Mouse (Mus musculus) heart, adult 9 months (tissue): Measurements from ENCODE around the gene Cep170b.

Experiments
- DNase-seq, 2 experiments: peaks; one replicate each; pipeline ENCODE4 v3.0.0; 2022; ENCODE audit warnings: low spot score in 2 of 2

Gene Cep170b

GRCm38 (mm10) chr12:112737081-112737480, 16.8 kb downstream of the Cep170b start:
- no peak for DNase-seq

- DNase-seq, result no peak
Observed at GRCm38 (mm10) chr12:112737761-112738160, 17.5 kb downstream of the Cep170b start.

- no peak for DNase-seq
Observed at GRCm38 (mm10) chr12:112738281-112739022, 18.2 kb downstream of the Cep170b start.

- no peak for DNase-seq
Observed at GRCm38 (mm10) chr12:112739023-112739568, 18.8 kb downstream of the Cep170b start.

- peak; percentile 65 to 81 for DNase-seq
Observed at GRCm38 (mm10) chr12:112742768-112743167, 22.5 kb downstream of the Cep170b start.

DNA sequence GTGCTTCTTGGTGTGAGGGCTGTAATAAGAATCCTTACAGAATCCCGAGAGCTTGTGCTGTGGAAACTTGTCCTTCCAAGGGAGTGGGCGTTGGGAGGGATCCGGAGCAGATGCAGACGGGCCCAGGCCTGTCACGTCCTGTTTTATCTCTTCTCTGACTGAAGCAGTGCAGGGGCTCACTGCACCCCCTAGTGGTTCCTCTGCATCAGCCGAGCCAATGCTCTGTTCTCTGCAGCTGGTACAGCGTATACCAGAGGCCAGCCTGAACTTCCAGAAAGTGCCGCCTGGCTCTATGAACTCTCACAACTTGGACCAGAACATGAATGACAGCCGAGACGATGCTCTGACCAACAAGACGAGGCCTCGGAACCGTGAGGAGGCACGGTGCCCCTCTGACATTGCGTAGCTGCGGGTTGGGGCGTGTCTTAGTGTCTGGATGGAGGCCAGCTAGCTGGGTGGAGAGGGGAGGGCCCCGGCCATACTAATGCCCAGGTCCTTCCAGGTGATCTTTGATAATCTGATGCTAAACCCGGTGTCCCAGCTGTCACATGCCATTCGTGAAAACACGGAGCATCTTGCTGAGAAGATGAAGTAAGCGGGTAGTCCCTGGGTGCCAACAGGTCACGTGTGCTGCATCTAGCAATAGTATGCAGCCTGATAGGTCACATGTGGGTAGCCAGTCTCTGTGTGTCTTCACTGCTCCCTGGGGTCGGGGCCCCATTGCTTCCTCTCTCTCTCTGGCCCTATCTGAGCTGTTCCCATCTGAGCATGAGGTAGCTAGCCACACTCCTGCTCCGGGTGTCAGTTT, 23.1 kb downstream of the Cep170b start:
- peak; percentile 88 to 90 for DNase-seq

DNA sequence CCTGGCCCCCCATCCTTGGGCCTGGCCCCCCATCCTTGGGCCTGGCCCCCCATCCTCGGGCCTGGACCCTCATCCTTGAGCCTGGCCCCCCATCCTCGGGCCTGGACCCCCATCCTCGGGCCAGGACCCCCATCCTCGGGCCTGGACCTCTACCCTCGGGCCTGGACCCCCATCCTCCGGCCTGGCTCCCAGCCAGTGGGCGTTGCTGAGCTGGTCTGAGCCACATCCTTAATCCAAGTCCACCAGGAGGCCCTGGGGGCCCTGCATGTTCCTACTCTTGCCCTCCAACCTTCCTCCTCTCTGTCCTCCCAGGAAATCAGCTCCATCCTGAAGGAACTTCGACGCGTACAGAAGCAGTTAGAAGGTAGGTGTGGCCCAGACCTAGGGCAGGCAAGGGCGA, 24.0 kb downstream of the Cep170b start:
- no peak for DNase-seq

DNA sequence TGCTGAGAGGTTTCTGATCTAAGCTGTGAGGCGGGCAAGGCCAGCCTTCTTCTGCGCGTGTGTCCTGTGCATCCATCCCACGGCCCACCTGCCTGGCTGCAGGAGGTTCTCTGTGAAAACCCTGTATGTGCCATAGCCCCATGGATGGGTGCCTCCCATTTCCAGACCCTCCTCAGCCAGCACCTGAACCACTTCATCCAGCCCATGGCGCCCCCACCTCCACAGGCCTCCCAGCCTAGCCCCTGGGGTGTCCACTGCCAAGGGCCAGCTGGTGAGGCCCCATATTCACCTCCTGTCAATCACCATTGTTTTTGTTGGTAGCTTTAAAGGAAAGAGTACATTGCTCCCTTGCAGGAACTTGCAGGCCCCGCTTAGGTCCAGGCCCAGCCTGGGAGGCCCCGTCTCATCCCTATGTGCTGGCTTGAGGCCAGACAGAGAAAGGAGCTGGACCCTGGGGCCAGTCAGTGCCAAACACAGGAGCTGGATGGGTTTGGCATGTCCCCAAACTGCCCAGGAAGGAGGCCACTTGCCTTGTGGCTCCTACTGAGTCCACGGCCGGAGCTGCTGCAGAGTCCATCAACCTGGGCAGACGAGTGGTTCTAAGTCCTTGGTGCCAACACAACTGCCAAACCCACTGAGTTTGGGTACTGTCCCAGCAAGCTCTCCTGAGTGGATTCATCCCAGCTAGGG, 24.8 kb downstream of the Cep170b start:
- DNase-seq, result no peak

DNA sequence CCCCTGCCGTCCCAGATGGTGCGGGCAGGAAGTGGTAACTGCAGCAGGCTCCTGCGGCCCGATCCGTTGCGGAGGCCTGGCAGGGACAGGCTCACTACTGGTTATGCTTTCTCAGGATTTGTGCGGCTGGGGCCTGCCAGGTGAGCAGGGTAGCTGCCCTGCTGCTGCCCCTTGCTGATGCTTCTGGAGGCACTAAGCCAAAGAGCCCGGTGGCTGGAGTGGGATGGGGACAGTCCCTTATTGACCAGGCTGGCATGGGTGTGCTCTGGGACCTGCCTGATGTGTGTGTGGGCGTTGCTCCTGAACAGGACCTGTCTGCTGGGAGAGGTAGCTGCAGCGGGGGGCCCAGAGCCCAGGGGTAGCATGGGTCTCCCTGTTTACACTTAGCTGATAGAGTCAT, 25.5 kb downstream of the Cep170b start:
- DNase-seq, result no peak

DNA sequence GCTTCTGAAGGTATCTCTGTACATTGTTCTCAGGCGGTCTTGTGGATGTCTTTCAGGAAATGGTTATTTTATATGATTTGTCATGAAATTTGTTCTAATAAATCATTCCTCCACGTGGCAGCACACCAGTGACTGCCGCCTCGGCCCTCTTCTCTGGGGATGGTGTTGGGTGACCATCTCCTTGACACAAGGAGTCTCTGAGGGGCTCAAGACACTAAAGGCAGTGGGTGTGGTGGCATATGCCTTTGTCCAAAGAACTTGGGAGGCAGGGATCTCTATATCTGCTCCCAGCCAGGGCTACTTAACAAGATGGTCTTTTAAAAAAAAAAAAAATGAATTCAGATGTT, 26.2 kb downstream of the Cep170b start:
- no peak for DNase-seq

GRCm38 (mm10) chr12:112746808-112747605, 26.8 kb downstream of the Cep170b start:
- DNase-seq, result peak; percentile 41 to 68

GRCm38 (mm10) chr12:112747606-112747970, 27.3 kb downstream of the Cep170b start:
- DNase-seq, result no peak

GRCm38 (mm10) chr12:112750976-112751375, 30.7 kb downstream of the Cep170b start:
- DNase-seq, result no peak

- DNase-seq, result no peak
Observed at GRCm38 (mm10) chr12:112752399-112752798, 32.1 kb downstream of the Cep170b start.

- no peak for DNase-seq
Observed at GRCm38 (mm10) chr12:112755900-112756299, 35.6 kb downstream of the Cep170b start.

- DNase-seq, result no peak
Observed at GRCm38 (mm10) chr12:112757896-112758295, 37.6 kb downstream of the Cep170b start.

- no peak for DNase-seq
Observed at GRCm38 (mm10) chr12:112759471-112759870, 39.2 kb downstream of the Cep170b start.

- DNase-seq, result peak in 1 of 2 experiments; percentile 56
Observed at GRCm38 (mm10) chr12:112760154-112760926, 40.1 kb downstream of the Cep170b start, which contains the start of gene Pld4. TSS of gene Pld4 (plus strand) at chr12:112760655.

DNA sequence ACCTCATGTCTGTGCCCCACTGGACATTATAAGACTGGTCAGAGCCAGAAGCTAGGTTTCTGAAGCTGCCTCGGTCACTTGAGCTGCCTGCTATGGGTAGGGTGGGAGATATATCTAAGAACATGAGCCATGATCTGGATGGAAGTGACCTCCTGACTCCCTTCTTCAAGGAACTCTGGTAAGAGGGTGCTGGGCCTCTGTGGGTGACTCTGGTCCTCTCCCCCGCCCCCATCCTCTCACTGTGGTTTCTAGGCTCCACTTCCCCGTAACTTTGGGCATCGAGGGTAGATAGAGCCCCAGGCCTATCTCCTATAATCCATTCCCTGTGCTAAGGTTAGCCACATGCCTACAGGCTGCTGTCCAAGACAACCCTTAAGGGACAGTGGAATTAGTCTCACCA, 41.2 kb downstream of the Cep170b start:
- no peak for DNase-seq

DNA sequence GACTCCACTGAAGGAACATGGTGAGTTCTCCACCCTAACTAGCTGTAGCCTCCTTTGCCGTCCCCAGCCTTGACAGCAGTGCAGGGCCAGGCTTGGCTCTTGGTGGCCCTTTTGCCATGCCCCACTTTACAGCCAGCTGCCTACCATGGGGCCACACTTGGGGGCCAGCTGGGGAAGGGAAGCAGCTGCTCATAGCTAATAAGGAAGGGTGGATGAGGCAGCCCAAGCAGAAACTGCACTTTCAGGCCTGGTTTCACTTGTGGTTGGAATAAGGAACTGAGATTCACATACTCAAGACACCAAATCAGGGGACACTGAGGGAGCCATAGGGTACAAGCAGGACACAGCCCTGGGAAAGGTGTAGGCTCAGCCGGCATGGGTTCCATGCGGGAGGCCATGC, 41.8 kb downstream of the Cep170b start:
- peak; percentile 29 to 71 for DNase-seq

- no peak for DNase-seq
Observed at GRCm38 (mm10) chr12:112763176-112763575, 42.9 kb downstream of the Cep170b start.
